ENCODE assay signal across 9 mouse cellular contexts in the genomic region with DNA sequence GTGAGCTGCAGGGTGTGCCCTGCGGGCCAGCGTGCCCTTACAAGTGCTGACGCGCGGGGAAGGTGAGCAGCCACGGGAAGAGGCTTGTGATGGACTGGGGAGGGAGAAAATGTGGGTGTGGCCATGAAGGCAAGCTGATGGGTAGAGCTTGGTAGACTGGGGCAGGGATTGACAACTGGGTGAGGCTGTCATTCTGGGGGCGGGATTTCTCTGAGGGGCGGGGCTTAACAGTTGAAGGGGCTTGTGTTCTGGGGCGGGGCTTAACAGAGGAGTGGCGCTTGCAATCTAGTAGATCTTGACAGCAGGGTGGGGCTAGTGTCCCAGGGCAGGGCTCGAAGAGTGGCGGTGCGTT. TPM values are rescaled to one million over a fixed set of nuclear protein-coding genes. Genes with fewer than 3 reads are reported as not detected.
DNase-seq lines count a peak whose midpoint lies in the region; ATAC-seq and TF ChIP-seq lines count a peak whose summit lies in the region.
"Had no signal": no experiment of that assay in that cellular context is flagged by ENCODE, and none has a peak within 500 bp of the region (broad histone marks: within the 10 kb centered on the region; RNA-seq: fewer than 3 reads in every experiment).

No protein-coding gene starts in this region.

- no peak; the same call in 1 of the 2 replicates for ATAC-seq in neural tube, embryonic 11.5 days (ENCODE audit: insufficient read depth, low FRiP score, low TSS enrichment)
- ATAC-seq in common myeloid progenitor, adult 5-6 weeks (replicated peaks; ENCODE audit: low read depth, poor library complexity, severe bottlenecking) = peak; percentile 59
- 0 out of 2 replicates have a peak, but pooled peaks have one; percentile 5 for ATAC-seq in hindbrain, embryonic 12.5 days (ENCODE audit: low FRiP score)
- no peak for ATAC-seq in lung, postnatal 0 days

- H3K27ac ChIP-seq in neural tube, embryonic 11.5 days (ENCODE audit: low read depth, low read length) = 0 out of 2 replicates have a peak overlapping the region, but pooled peaks have one; percentile 20
- no peak overlapping the region for H3K27ac ChIP-seq in hindbrain, embryonic 12.5 days
- H3K27ac ChIP-seq in lung, postnatal 0 days (ENCODE audit: low read length) = peak overlapping the region; percentile 78

- H3K36me3 ChIP-seq in neural tube, embryonic 11.5 days (ENCODE audit: control insufficient read depth, insufficient read depth, low read length) = no peaks in the 10 kb centered on the region
- H3K36me3 ChIP-seq in hindbrain, embryonic 12.5 days = no peaks in the 10 kb centered on the region
- no peaks in the 10 kb centered on the region; the same call in 1 of the 2 replicates for H3K36me3 ChIP-seq in lung, postnatal 0 days (ENCODE audit: insufficient read depth, low read length)
- H3K36me3 ChIP-seq in splenic B cell, adult 2 months (ENCODE audit: control insufficient read depth, insufficient read depth, low read length, poor library complexity, severe bottlenecking) = no peaks in the 10 kb centered on the region

- H3K4me3 ChIP-seq in neural tube, embryonic 11.5 days (ENCODE audit: low read depth, low read length) = peak overlapping the region; percentile 26
- peak overlapping the region; percentile 36 for H3K4me3 ChIP-seq in hindbrain, embryonic 12.5 days
- peak overlapping the region; percentile 31 for H3K4me3 ChIP-seq in lung, postnatal 0 days (ENCODE audit: low read depth, low read length)

- peak overlapping the region; percentile 45 for H3K4me2 ChIP-seq in neural tube, embryonic 11.5 days (ENCODE audit: low read depth)
- H3K4me2 ChIP-seq in hindbrain, embryonic 12.5 days (replicated peaks) = peak overlapping the region; percentile 67
- H3K4me2 ChIP-seq in lung, postnatal 0 days (replicated peaks; ENCODE audit: low read depth, low read length) = peak overlapping the region; percentile 61

- WGBS in neural tube, embryonic 11.5 days = 2% methylated on average over 13 of the region's 13 CpGs
- WGBS in hindbrain, embryonic 12.5 days = under 1% methylated on average over 12 of the region's 13 CpGs
- under 1% methylated on average over 13 of the region's 13 CpGs for WGBS in lung, postnatal 0 days

- intact Hi-C loops in left cerebral cortex, postnatal 36 days (cut with DNase I) = loop anchor here (5.0 kb wide), 1 partner anchor 37 kb away; no protein-coding TSS in a partner anchor

- no peaks in the 10 kb centered on the region for H3K9me3 ChIP-seq in neural tube, embryonic 11.5 days (ENCODE audit: control insufficient read depth, low read length)
- no peaks in the 10 kb centered on the region for H3K9me3 ChIP-seq in hindbrain, embryonic 12.5 days (replicated peaks)
- no peaks in the 10 kb centered on the region for H3K9me3 ChIP-seq in lung, postnatal 0 days (ENCODE audit: low read length)

- peaks cover 37% of the 10 kb centered on the region for H3K27me3 ChIP-seq in neural tube, embryonic 11.5 days (ENCODE audit: control insufficient read depth, insufficient read depth, low read length)
- H3K27me3 ChIP-seq in hindbrain, embryonic 12.5 days = peaks cover 82% of the 10 kb centered on the region
- H3K27me3 ChIP-seq in lung, postnatal 0 days (replicated peaks; ENCODE audit: insufficient read depth, low read length) = no peaks in the 10 kb centered on the region
- no peaks in the 10 kb centered on the region for H3K27me3 ChIP-seq in splenic B cell, adult 2 months (ENCODE audit: control insufficient read depth, insufficient read depth, low read length, poor library complexity, severe bottlenecking)

- H3K4me1 ChIP-seq in neural tube, embryonic 11.5 days (ENCODE audit: control insufficient read depth, insufficient read depth, low read length) = peaks cover 8% of the 10 kb centered on the region; the same call in 1 of the 2 replicates
- peaks cover 34% of the 10 kb centered on the region for H3K4me1 ChIP-seq in hindbrain, embryonic 12.5 days
- H3K4me1 ChIP-seq in lung, postnatal 0 days (ENCODE audit: insufficient read depth, low read depth, low read length) = peaks cover 17% of the 10 kb centered on the region; the same call in 1 of the 2 replicates

- no peak for TF ChIP-seq EP300 in lung, postnatal 0 days (IDR thresholded peaks at IDR 0.05)

- peak; percentile 63 for DNase-seq in neural tube, embryonic 11.5 days (ENCODE audit: low spot score)
- DNase-seq in neural tube, embryonic 10.5 days (ENCODE audit: extremely low spot score, low spot score) = no peak
- no peak for DNase-seq in lung, postnatal 0 days (ENCODE audit: low spot score)
- peak; percentile 92 for DNase-seq in splenic B cell, adult 2 months (ENCODE audit: low read depth, low spot score)
- DNase-seq in MN1 (ENCODE audit: low spot score) = no peak
- DNase-seq in left cerebral cortex, postnatal 36 days (ENCODE audit: low spot score in 2 of 2) = no peak

- TF ChIP-seq CTCF in lung, postnatal 0 days (IDR thresholded peaks at IDR 0.05) = no peak

- no peak overlapping the region for H3K9ac ChIP-seq in neural tube, embryonic 11.5 days (ENCODE audit: low read length)
- H3K9ac ChIP-seq in hindbrain, embryonic 12.5 days = peak overlapping the region; percentile 50; the same call in 1 of the 2 replicates
- H3K9ac ChIP-seq in lung, postnatal 0 days (replicated peaks; ENCODE audit: low read depth) = no peak overlapping the region

RNA-seq across cellular contexts. Expression of a gene that starts 3.6 kb away (rescaled TPM):
- polyA plus RNA-seq in neural tube, embryonic 11.5 days (2014; fragmentation: Nextera tagmentation; extraction: Ambion mirVana) = 1.3 and 1.7 TPM in 2 replicates
- 0.19 and 0.50 TPM in 2 replicates for total RNA-seq in common myeloid progenitor, adult 5-6 weeks (2017)
- 2.3 and 2.7 TPM in 2 replicates for polyA plus RNA-seq in hindbrain, embryonic 12.5 days (2016; fragmentation: Nextera tagmentation; extraction: Ambion mirVana)
- 38.6 and 39.9 TPM in 2 replicates for polyA plus RNA-seq in lung, postnatal 0 days (2015; fragmentation: Nextera tagmentation; extraction: Ambion mirVana)
- 1 to 10 TPM; 2.8 to 3.6 TPM for total RNA-seq in left cerebral cortex, postnatal 36 days (2021)

RNA-seq across cellular contexts. Expression of a gene that starts 10.1 kb away (rescaled TPM):
- 0.23 TPM in 1 of 2 replicates, not detected in the other for polyA plus RNA-seq in neural tube, embryonic 11.5 days (2014; fragmentation: Nextera tagmentation; extraction: Ambion mirVana)
- 9.4 and 16.3 TPM in 2 replicates for total RNA-seq in common myeloid progenitor, adult 5-6 weeks (2017)
- polyA plus RNA-seq in hindbrain, embryonic 12.5 days (2016; fragmentation: Nextera tagmentation; extraction: Ambion mirVana) = 0.23 and 0.30 TPM in 2 replicates
- polyA plus RNA-seq in lung, postnatal 0 days (2015; fragmentation: Nextera tagmentation; extraction: Ambion mirVana) = 0.11 and 0.31 TPM in 2 replicates
- total RNA-seq in left cerebral cortex, postnatal 36 days (2021) = under 1 TPM; 0.74 to 0.79 TPM

RNA-seq across cellular contexts. Expression of a gene that starts 12.7 kb away (rescaled TPM):
- 150 and 155 TPM in 2 replicates for polyA plus RNA-seq in neural tube, embryonic 11.5 days (2014; fragmentation: Nextera tagmentation; extraction: Ambion mirVana)
- total RNA-seq in common myeloid progenitor, adult 5-6 weeks (2017) = 21.8 and 24.8 TPM in 2 replicates
- 189 and 198 TPM in 2 replicates for polyA plus RNA-seq in hindbrain, embryonic 12.5 days (2016; fragmentation: Nextera tagmentation; extraction: Ambion mirVana)
- polyA plus RNA-seq in lung, postnatal 0 days (2015; fragmentation: Nextera tagmentation; extraction: Ambion mirVana) = 29.6 and 30.8 TPM in 2 replicates
- 100 to 1,000 TPM; 321 to 357 TPM for total RNA-seq in left cerebral cortex, postnatal 36 days (2021)

RNA-seq across cellular contexts. Expression of a gene that starts 13.9 kb away (rescaled TPM):
- polyA plus RNA-seq in neural tube, embryonic 11.5 days (2014; fragmentation: Nextera tagmentation; extraction: Ambion mirVana) = 99.7 and 101 TPM in 2 replicates
- total RNA-seq in common myeloid progenitor, adult 5-6 weeks (2017) = 12.9 and 21.0 TPM in 2 replicates
- polyA plus RNA-seq in hindbrain, embryonic 12.5 days (2016; fragmentation: Nextera tagmentation; extraction: Ambion mirVana) = 103 and 108 TPM in 2 replicates
- polyA plus RNA-seq in lung, postnatal 0 days (2015; fragmentation: Nextera tagmentation; extraction: Ambion mirVana) = 40.5 and 45.9 TPM in 2 replicates
- 100 to 1,000 TPM in 1 of 2 experiments, 10 to 100 TPM in 1; 92.7 to 104 TPM for total RNA-seq in left cerebral cortex, postnatal 36 days (2021)

RNA-seq across cellular contexts. Expression of a gene that starts 25.8 kb away (rescaled TPM):
- polyA plus RNA-seq in neural tube, embryonic 11.5 days (2014; fragmentation: Nextera tagmentation; extraction: Ambion mirVana) = 0.20 and 0.84 TPM in 2 replicates
- not detected in 2 replicates for total RNA-seq in common myeloid progenitor, adult 5-6 weeks (2017)
- polyA plus RNA-seq in hindbrain, embryonic 12.5 days (2016; fragmentation: Nextera tagmentation; extraction: Ambion mirVana) = 0.42 and 0.72 TPM in 2 replicates
- polyA plus RNA-seq in lung, postnatal 0 days (2015; fragmentation: Nextera tagmentation; extraction: Ambion mirVana) = 0.18 TPM in 1 of 2 replicates, not detected in the other
- 1 to 10 TPM; 4.0 to 4.7 TPM for total RNA-seq in left cerebral cortex, postnatal 36 days (2021)
- polyA plus RNA-seq: gonadal fat pad, adult 2 months had no signal

Comparison
In these comparisons a context has a peak if more than half of its experiments do, and no peak if none do; other contexts are left out.
1. DNase-seq: peak in neural tube, embryonic 11.5 days (single experiment) and splenic B cell, adult 2 months (single experiment); none in neural tube, embryonic 10.5 days (single experiment), lung, postnatal 0 days (single experiment), MN1 (single experiment) and left cerebral cortex, postnatal 36 days (0 of 2).
2. ATAC-seq: peak in common myeloid progenitor, adult 5-6 weeks (single experiment) and hindbrain, embryonic 12.5 days (single experiment); none in neural tube, embryonic 11.5 days (single experiment) and lung, postnatal 0 days (single experiment).
3. RNA of a gene that starts 3.6 kb away (polyA plus RNA-seq): 38.6 to 39.9 TPM in lung, postnatal 0 days; 2.3 to 2.7 TPM in hindbrain, embryonic 12.5 days and 1.3 to 1.7 TPM in neural tube, embryonic 11.5 days; every median in the first group is over 10 times any median in the second.
4. Peak in every context shown above with its lines, with median percentiles within 50 percentile points of each other: H3K4me2 ChIP-seq and H3K4me3 ChIP-seq.